Mouse (Mus musculus): ENCODE results near the gene Ttll4. TPM values are rescaled to one million over a fixed set of nuclear protein-coding genes. Genes with fewer than 3 reads are reported as not detected.

Ttll4 gene
- total RNA-seq, 1 experiment, result 45.2 TPM

GRCm38 (mm10) chr1:74714967-74715366 is 53.4 kb downstream of the Ttll4 start:
- in situ Hi-C loops (cut with MboI; ENCODE audit: low sequenced_read_pairs in 2 of 2, unreplicated experiment in 2 of 2), result no loop called here
- no peak overlapping the region for H3K4me3 ChIP-seq (ENCODE audit: insufficient read depth in 1 of 2, low read depth in 1 of 2, low read length in 2 of 2, poor library complexity in 1 of 2, severe bottlenecking in 1 of 2)

GRCm38 (mm10) chr1:74715468-74715867 is 53.9 kb downstream of the Ttll4 start:
- H3K4me1 ChIP-seq (ENCODE audit: control insufficient read depth in 2 of 2, insufficient read depth in 2 of 2, low read length in 2 of 2, poor library complexity in 1 of 2), result 0 out of 4 replicates have a peak, but pooled peaks cover 0 to 4% of the 10 kb centered on the region in 2 experiments
- H3K27ac ChIP-seq (ENCODE audit: insufficient read depth, low read depth, low read length, poor library complexity, severe bottlenecking), result no peak overlapping the region
- H3K4me3 ChIP-seq (ENCODE audit: insufficient read depth in 1 of 2, low read depth in 1 of 2, low read length in 2 of 2, poor library complexity in 1 of 2, severe bottlenecking in 1 of 2), result no peak overlapping the region
- DNase-seq (ENCODE audit: low read depth, low spot score), result no peak
- H3K9ac ChIP-seq (ENCODE audit: insufficient read depth, low read depth, low read length, poor library complexity, severe bottlenecking), result no peak overlapping the region
- no peak for TF ChIP-seq HCFC1 (IDR thresholded peaks at IDR 0.05; ENCODE audit: borderline replicate concordance, insufficient read depth, low read length)
- no peak for TF ChIP-seq ZC3H11A (IDR thresholded peaks at IDR 0.05; ENCODE audit: borderline replicate concordance, low read depth, low read length)
- no peak for TF ChIP-seq CHD2 (IDR thresholded peaks at IDR 0.05; ENCODE audit: low read depth, low read length)
- in situ Hi-C loops (cut with MboI; ENCODE audit: low sequenced_read_pairs in 2 of 2, unreplicated experiment in 2 of 2), result no loop called here
- no peaks in the 10 kb centered on the region for H3K36me3 ChIP-seq (ENCODE audit: control insufficient read depth, insufficient read depth, low read length, poor library complexity, severe bottlenecking)
- no peaks in the 10 kb centered on the region for H3K9me3 ChIP-seq (ENCODE audit: control insufficient read depth, insufficient read depth, low read depth, low read length)

More at GRCm38 (mm10) chr1:74714967-74715366, 53.4 kb downstream of the Ttll4 start:
- Histone ChIP-seq H3K27ac (ENCODE audit: insufficient read depth, low read depth, low read length, poor library complexity, severe bottlenecking) (no peak overlapping the region), H3K9ac (ENCODE audit: insufficient read depth, low read depth, low read length, poor library complexity, severe bottlenecking) (no peak overlapping the region), H3K4me1 (ENCODE audit: control insufficient read depth in 2 of 2, insufficient read depth in 2 of 2, low read length in 2 of 2, poor library complexity in 1 of 2) (0 out of 4 replicates have a peak, but pooled peaks cover 0 to 4% of the 10 kb centered on the region in 2 experiments), H3K36me3 (ENCODE audit: control insufficient read depth, insufficient read depth, low read length, poor library complexity, severe bottlenecking) (no peaks in the 10 kb centered on the region), H3K9me3 (ENCODE audit: control insufficient read depth, insufficient read depth, low read depth, low read length) (no peaks in the 10 kb centered on the region)
- TF ChIP-seq ZNF384 (IDR thresholded peaks at IDR 0.05; ENCODE audit: low read depth, low read length) (no peak), MAFK (IDR thresholded peaks at IDR 0.05; ENCODE audit: insufficient read depth, low read depth, low read length) (no peak), ZC3H11A (IDR thresholded peaks at IDR 0.05; ENCODE audit: borderline replicate concordance, low read depth, low read length) (no peak), CHD2 (IDR thresholded peaks at IDR 0.05; ENCODE audit: low read depth, low read length) (no peak), HCFC1 (IDR thresholded peaks at IDR 0.05; ENCODE audit: borderline replicate concordance, insufficient read depth, low read length) (no peak)
- DNase-seq (ENCODE audit: low read depth, low spot score), result no peak

- no peaks in the 10 kb centered on the region for H3K9me3 ChIP-seq (ENCODE audit: control insufficient read depth, insufficient read depth, low read depth, low read length)
- H3K27ac ChIP-seq (ENCODE audit: insufficient read depth, low read depth, low read length, poor library complexity, severe bottlenecking), result no peak overlapping the region
- no peaks in the 10 kb centered on the region for H3K36me3 ChIP-seq (ENCODE audit: control insufficient read depth, insufficient read depth, low read length, poor library complexity, severe bottlenecking)
- no peak for DNase-seq (ENCODE audit: low read depth, low spot score)
- no peak overlapping the region for H3K4me3 ChIP-seq (ENCODE audit: insufficient read depth in 1 of 2, low read depth in 1 of 2, low read length in 2 of 2, poor library complexity in 1 of 2, severe bottlenecking in 1 of 2)
- in situ Hi-C loops (cut with MboI; ENCODE audit: low sequenced_read_pairs in 2 of 2, unreplicated experiment in 2 of 2), result no loop called here
- no peak overlapping the region for H3K9ac ChIP-seq (ENCODE audit: insufficient read depth, low read depth, low read length, poor library complexity, severe bottlenecking)
- H3K4me1 ChIP-seq (ENCODE audit: control insufficient read depth in 2 of 2, insufficient read depth in 2 of 2, low read length in 2 of 2, poor library complexity in 1 of 2), result 0 out of 4 replicates have a peak, but pooled peaks cover 0 to 4% of the 10 kb centered on the region in 2 experiments
- TF ChIP-seq ZC3H11A (IDR thresholded peaks at IDR 0.05; ENCODE audit: borderline replicate concordance, low read depth, low read length), result no peak
- TF ChIP-seq ZNF384 (IDR thresholded peaks at IDR 0.05; ENCODE audit: low read depth, low read length), result no peak
- no peak for TF ChIP-seq CHD2 (IDR thresholded peaks at IDR 0.05; ENCODE audit: low read depth, low read length)
- TF ChIP-seq MAFK (IDR thresholded peaks at IDR 0.05; ENCODE audit: insufficient read depth, low read depth, low read length), result no peak
- TF ChIP-seq HCFC1 (IDR thresholded peaks at IDR 0.05; ENCODE audit: borderline replicate concordance, insufficient read depth, low read length), result no peak
Measured at GRCm38 (mm10) chr1:74715886-74716285, 54.3 kb downstream of the Ttll4 start.

- Histone ChIP-seq H3K36me3 (ENCODE audit: control insufficient read depth, insufficient read depth, low read length, poor library complexity, severe bottlenecking) (no peaks in the 10 kb centered on the region), H3K9ac (ENCODE audit: insufficient read depth, low read depth, low read length, poor library complexity, severe bottlenecking) (no peak overlapping the region), H3K27ac (ENCODE audit: insufficient read depth, low read depth, low read length, poor library complexity, severe bottlenecking) (no peak overlapping the region), H3K4me1 (ENCODE audit: control insufficient read depth in 2 of 2, insufficient read depth in 2 of 2, low read length in 2 of 2, poor library complexity in 1 of 2) (no peaks in the 10 kb centered on the region), H3K9me3 (ENCODE audit: control insufficient read depth, insufficient read depth, low read depth, low read length) (no peaks in the 10 kb centered on the region), H3K4me3 (ENCODE audit: insufficient read depth in 1 of 2, low read depth in 1 of 2, low read length in 2 of 2, poor library complexity in 1 of 2, severe bottlenecking in 1 of 2) (no peak overlapping the region)
- TF ChIP-seq ZC3H11A (IDR thresholded peaks at IDR 0.05; ENCODE audit: borderline replicate concordance, low read depth, low read length) (no peak), CHD2 (IDR thresholded peaks at IDR 0.05; ENCODE audit: low read depth, low read length) (no peak), ZNF384 (IDR thresholded peaks at IDR 0.05; ENCODE audit: low read depth, low read length) (no peak), MAFK (IDR thresholded peaks at IDR 0.05; ENCODE audit: insufficient read depth, low read depth, low read length) (no peak), HCFC1 (IDR thresholded peaks at IDR 0.05; ENCODE audit: borderline replicate concordance, insufficient read depth, low read length) (no peak)
- no peak for DNase-seq (ENCODE audit: low read depth, low spot score)
- in situ Hi-C loops (cut with MboI; ENCODE audit: low sequenced_read_pairs in 2 of 2, unreplicated experiment in 2 of 2), result no loop called here
Measured at GRCm38 (mm10) chr1:74718113-74718512, 56.6 kb downstream of the Ttll4 start.

GRCm38 (mm10) chr1:74719281-74719680 is 57.7 kb downstream of the Ttll4 start:
- Histone ChIP-seq H3K4me3 (ENCODE audit: insufficient read depth in 1 of 2, low read depth in 1 of 2, low read length in 2 of 2, poor library complexity in 1 of 2, severe bottlenecking in 1 of 2) (no peak overlapping the region), H3K4me1 (ENCODE audit: control insufficient read depth in 2 of 2, insufficient read depth in 2 of 2, low read length in 2 of 2, poor library complexity in 1 of 2) (no peaks in the 10 kb centered on the region), H3K27ac (ENCODE audit: insufficient read depth, low read depth, low read length, poor library complexity, severe bottlenecking) (no peak overlapping the region), H3K9ac (ENCODE audit: insufficient read depth, low read depth, low read length, poor library complexity, severe bottlenecking) (no peak overlapping the region), H3K36me3 (ENCODE audit: control insufficient read depth, insufficient read depth, low read length, poor library complexity, severe bottlenecking) (no peaks in the 10 kb centered on the region), H3K9me3 (ENCODE audit: control insufficient read depth, insufficient read depth, low read depth, low read length) (no peaks in the 10 kb centered on the region)
- TF ChIP-seq ZNF384 (IDR thresholded peaks at IDR 0.05; ENCODE audit: low read depth, low read length), result no peak
- TF ChIP-seq CHD2 (IDR thresholded peaks at IDR 0.05; ENCODE audit: low read depth, low read length), result no peak
- no peak for TF ChIP-seq HCFC1 (IDR thresholded peaks at IDR 0.05; ENCODE audit: borderline replicate concordance, insufficient read depth, low read length)
- no peak for TF ChIP-seq MAFK (IDR thresholded peaks at IDR 0.05; ENCODE audit: insufficient read depth, low read depth, low read length)
- no peak for TF ChIP-seq ZC3H11A (IDR thresholded peaks at IDR 0.05; ENCODE audit: borderline replicate concordance, low read depth, low read length)
- no peak for DNase-seq (ENCODE audit: low read depth, low spot score)
- in situ Hi-C loops (cut with MboI; ENCODE audit: low sequenced_read_pairs in 2 of 2, unreplicated experiment in 2 of 2), result no loop called here

Data from ES-E14 (cell line).